Mouse (Mus musculus): ENCODE data around the gene Ryr2. TPM values are rescaled to one million over a fixed set of nuclear protein-coding genes. Genes with fewer than 3 reads are reported as not detected.

Ryr2 gene
- polyA plus RNA-seq, 1 experiment: 0.13 TPM

GRCm38 (mm10) chr13:11792536-11792935, 314.2 kb downstream of the Ryr2 start:
- Histone ChIP-seq H3K4me3 (ENCODE audit: insufficient read depth, low read depth, low read length) (no peak overlapping the region), H3K27ac (ENCODE audit: insufficient read depth, low read depth, low read length) (no peak overlapping the region), H3K36me3 (ENCODE audit: control insufficient read depth, insufficient read depth, low read length) (no peaks in the 10 kb centered on the region), H3K27me3 (replicated peaks; ENCODE audit: control insufficient read depth, insufficient read depth, low read length) (no peaks in the 10 kb centered on the region; the same call in 1 of the 2 replicates), H3K4me1 (ENCODE audit: control insufficient read depth, insufficient read depth, low read length) (no peaks in the 10 kb centered on the region)
- DNase-seq: no peak
- TF ChIP-seq POLR2A (IDR thresholded peaks at IDR 0.05; ENCODE audit: low read depth, low read length) (no peak), CTCF (conservative IDR thresholded peaks at IDR 0.05; ENCODE audit: insufficient read depth, insufficient read length, low read depth, low read length) (no peak)
- 84% methylated on average over 3 of the region's 3 CpGs for WGBS

- TF ChIP-seq CTCF (conservative IDR thresholded peaks at IDR 0.05; ENCODE audit: insufficient read depth, insufficient read length, low read depth, low read length) (no peak), POLR2A (IDR thresholded peaks at IDR 0.05; ENCODE audit: low read depth, low read length) (no peak)
- Histone ChIP-seq H3K36me3 (ENCODE audit: control insufficient read depth, insufficient read depth, low read length) (no peaks in the 10 kb centered on the region), H3K4me3 (ENCODE audit: insufficient read depth, low read depth, low read length) (no peak overlapping the region), H3K27ac (ENCODE audit: insufficient read depth, low read depth, low read length) (no peak overlapping the region), H3K27me3 (replicated peaks; ENCODE audit: control insufficient read depth, insufficient read depth, low read length) (no peaks in the 10 kb centered on the region; the same call in 1 of the 2 replicates), H3K4me1 (ENCODE audit: control insufficient read depth, insufficient read depth, low read length) (no peaks in the 10 kb centered on the region)
- WGBS: 51% methylated on average over 5 of the region's 5 CpGs
- DNase-seq: no peak
Observed at GRCm38 (mm10) chr13:11790536-11790935, 316.2 kb downstream of the Ryr2 start.

GRCm38 (mm10) chr13:11782411-11783155, 324.2 kb downstream of the Ryr2 start:
- Histone ChIP-seq H3K4me3 (ENCODE audit: insufficient read depth, low read depth, low read length) (no peak overlapping the region), H3K4me1 (ENCODE audit: control insufficient read depth, insufficient read depth, low read length) (no peaks in the 10 kb centered on the region), H3K27ac (ENCODE audit: insufficient read depth, low read depth, low read length) (no peak overlapping the region), H3K36me3 (ENCODE audit: control insufficient read depth, insufficient read depth, low read length) (no peaks in the 10 kb centered on the region), H3K27me3 (replicated peaks; ENCODE audit: control insufficient read depth, insufficient read depth, low read length) (no peaks in the 10 kb centered on the region)
- DNase-seq: no peak
- 70% methylated on average over 3 of the region's 3 CpGs for whole genome bisulfite sequencing
- no peak for TF ChIP-seq CTCF (conservative IDR thresholded peaks at IDR 0.05; ENCODE audit: insufficient read depth, insufficient read length, low read depth, low read length)
- TF ChIP-seq POLR2A (IDR thresholded peaks at IDR 0.05; ENCODE audit: low read depth, low read length): no peak

GRCm38 (mm10) chr13:11781065-11781464, 325.7 kb downstream of the Ryr2 start:
- H3K36me3 ChIP-seq (ENCODE audit: control insufficient read depth, insufficient read depth, low read length): no peaks in the 10 kb centered on the region
- TF ChIP-seq CTCF (conservative IDR thresholded peaks at IDR 0.05; ENCODE audit: insufficient read depth, insufficient read length, low read depth, low read length): no peak
- no peak for TF ChIP-seq POLR2A (IDR thresholded peaks at IDR 0.05; ENCODE audit: low read depth, low read length)
- no peak for DNase-seq
- H3K4me3 ChIP-seq (ENCODE audit: insufficient read depth, low read depth, low read length): no peak overlapping the region
- H3K27me3 ChIP-seq (replicated peaks; ENCODE audit: control insufficient read depth, insufficient read depth, low read length): no peaks in the 10 kb centered on the region
- H3K4me1 ChIP-seq (ENCODE audit: control insufficient read depth, insufficient read depth, low read length): no peaks in the 10 kb centered on the region
- H3K27ac ChIP-seq (ENCODE audit: insufficient read depth, low read depth, low read length): no peak overlapping the region
- WGBS: 68% methylated on average over 2 of the region's 2 CpGs

- Histone ChIP-seq H3K27ac (ENCODE audit: insufficient read depth, low read depth, low read length) (no peak overlapping the region), H3K36me3 (ENCODE audit: control insufficient read depth, insufficient read depth, low read length) (no peaks in the 10 kb centered on the region), H3K27me3 (replicated peaks; ENCODE audit: control insufficient read depth, insufficient read depth, low read length) (no peaks in the 10 kb centered on the region), H3K4me1 (ENCODE audit: control insufficient read depth, insufficient read depth, low read length) (no peaks in the 10 kb centered on the region), H3K4me3 (ENCODE audit: insufficient read depth, low read depth, low read length) (no peak overlapping the region)
- no peak for TF ChIP-seq POLR2A (IDR thresholded peaks at IDR 0.05; ENCODE audit: low read depth, low read length)
- no peak for TF ChIP-seq CTCF (conservative IDR thresholded peaks at IDR 0.05; ENCODE audit: insufficient read depth, insufficient read length, low read depth, low read length)
- DNase-seq: no peak
- WGBS: 76% methylated on average over 6 of the region's 6 CpGs
Observed at GRCm38 (mm10) chr13:11777726-11778125, 329.0 kb downstream of the Ryr2 start.

- TF ChIP-seq CTCF (conservative IDR thresholded peaks at IDR 0.05; ENCODE audit: insufficient read depth, insufficient read length, low read depth, low read length) (no peak), POLR2A (IDR thresholded peaks at IDR 0.05; ENCODE audit: low read depth, low read length) (no peak)
- no peaks in the 10 kb centered on the region for H3K4me1 ChIP-seq (ENCODE audit: control insufficient read depth, insufficient read depth, low read length)
- WGBS: 92% methylated on average over 8 of the region's 8 CpGs
- H3K36me3 ChIP-seq (ENCODE audit: control insufficient read depth, insufficient read depth, low read length): no peaks in the 10 kb centered on the region
- no peaks in the 10 kb centered on the region for H3K27me3 ChIP-seq (replicated peaks; ENCODE audit: control insufficient read depth, insufficient read depth, low read length)
- H3K4me3 ChIP-seq (ENCODE audit: insufficient read depth, low read depth, low read length): no peak overlapping the region
- no peak for DNase-seq
- H3K27ac ChIP-seq (ENCODE audit: insufficient read depth, low read depth, low read length): no peak overlapping the region
Observed at GRCm38 (mm10) chr13:11772173-11772572, 334.6 kb downstream of the Ryr2 start.

GRCm38 (mm10) chr13:11766899-11767298, 339.8 kb downstream of the Ryr2 start:
- no peaks in the 10 kb centered on the region for H3K36me3 ChIP-seq (ENCODE audit: control insufficient read depth, insufficient read depth, low read length)
- H3K27ac ChIP-seq (ENCODE audit: insufficient read depth, low read depth, low read length): no peak overlapping the region
- no peak overlapping the region for H3K4me3 ChIP-seq (ENCODE audit: insufficient read depth, low read depth, low read length)
- WGBS: 75% methylated on average over 2 of the region's 2 CpGs
- H3K27me3 ChIP-seq (replicated peaks; ENCODE audit: control insufficient read depth, insufficient read depth, low read length): no peaks in the 10 kb centered on the region
- no peak for DNase-seq
- no peaks in the 10 kb centered on the region for H3K4me1 ChIP-seq (ENCODE audit: control insufficient read depth, insufficient read depth, low read length)
- TF ChIP-seq POLR2A (IDR thresholded peaks at IDR 0.05; ENCODE audit: low read depth, low read length) (no peak), CTCF (conservative IDR thresholded peaks at IDR 0.05; ENCODE audit: insufficient read depth, insufficient read length, low read depth, low read length) (no peak)

Data from kidney, adult 2 months (tissue).